Mouse (Mus musculus) layer of hippocampus, adult 8-10 months (tissue): Measurements from ENCODE around the gene Rcbtb1. TPM values are rescaled to one million over a fixed set of nuclear protein-coding genes. Genes with fewer than 3 reads are reported as not detected.
"Not testable (repeated sequence)": the region's sequence is repeated elsewhere in the genome, so short reads cannot be mapped to it uniquely, and the experiment has no call there.

ENCODE experiments used
- DNase-seq, 2 experiments: peaks; one replicate each; pipeline ENCODE4 v3.0.0; 2022; ENCODE audit warnings: low spot score in 2 of 2
- total RNA-seq, 4 experiments: library from RNA; stranded (reverse); gene quantifications; 2 replicates each; pipeline ENCODE4 v1.2.4; 2022

The Rcbtb1 gene
- total RNA-seq, 4 experiments from 2014 or later, result 39.5 to 45.9 (median 41.7) TPM

DNA sequence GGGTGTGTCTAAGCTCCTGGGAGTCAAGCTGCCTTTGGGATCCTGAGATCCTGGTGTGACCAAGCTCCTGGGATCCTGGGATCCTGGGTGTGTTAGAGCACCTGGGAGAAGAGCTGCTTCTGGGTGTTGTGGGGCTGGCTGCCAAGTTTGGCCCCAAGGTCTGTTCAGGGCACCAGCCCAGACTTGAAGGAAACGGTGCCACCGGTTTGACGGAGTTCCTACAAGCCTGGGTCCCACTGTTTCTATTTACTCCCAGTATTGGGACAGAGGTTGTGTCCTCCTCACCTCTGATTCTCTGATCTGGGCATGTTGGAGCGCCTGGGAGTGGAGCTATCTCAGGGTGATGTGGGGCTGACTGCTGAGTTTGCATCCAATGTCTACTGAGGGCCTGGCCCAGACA lies 74.0 kb downstream of the Rcbtb1 start:
- DNase-seq, result not testable (repeated sequence)

Other genes starting within 250 kb of the Rcbtb1 start
- gene 1700129C05Rik, start 58.3 kb upstream of the Rcbtb1 start, total RNA-seq, result not detected
- gene Gm5142, start 22.5 kb upstream of the Rcbtb1 start, total RNA-seq, result not detected
- not detected for gene Gm6904, start 59.0 kb downstream of the Rcbtb1 start, total RNA-seq
- gene Phf11a, start 96.3 kb downstream of the Rcbtb1 start, total RNA-seq, result under 1 TPM in 2 of 4 experiments, not detected in 2; 0.75 to 0.99 TPM
- gene Phf11b, start 140.1 kb downstream of the Rcbtb1 start, total RNA-seq, result 1 to 10 TPM in 2 of 4 experiments, under 1 TPM in 1, not detected in 1; 0.41 to 4.3 (median 2.3) TPM
- 1 to 10 TPM in 2 of 4 experiments, under 1 TPM in 2; 0.87 to 4.0 (median 1.3) TPM for gene Phf11d, start 164.3 kb downstream of the Rcbtb1 start, total RNA-seq
- under 1 TPM; 0.45 to 0.95 (median 0.70) TPM for gene Phf11c, start 194.2 kb downstream of the Rcbtb1 start, total RNA-seq
- gene Setdb2, start 239.7 kb downstream of the Rcbtb1 start, total RNA-seq, result 1 to 10 TPM; 4.3 to 7.1 (median 5.6) TPM
- gene Cab39l, start 239.8 kb downstream of the Rcbtb1 start, total RNA-seq, result 10 to 100 TPM; 23.0 to 26.7 (median 26.1) TPM